Mouse (Mus musculus) adipocyte (in vitro differentiated cells): ENCODE results near the gene Ntrk1.
A peak's percentile ranks its signal among the peaks of the same experiment; 100 is the strongest.

Experiments
- DNase-seq: peaks from one replicate; pipeline ENCODE4 v3.0.0-alpha.2; 2016; ENCODE audit warnings: low spot score

Ntrk1 gene

GRCm38 (mm10) chr3:87752567-87752966, 42.4 kb downstream of the Ntrk1 start:
- no peak for DNase-seq

DNA sequence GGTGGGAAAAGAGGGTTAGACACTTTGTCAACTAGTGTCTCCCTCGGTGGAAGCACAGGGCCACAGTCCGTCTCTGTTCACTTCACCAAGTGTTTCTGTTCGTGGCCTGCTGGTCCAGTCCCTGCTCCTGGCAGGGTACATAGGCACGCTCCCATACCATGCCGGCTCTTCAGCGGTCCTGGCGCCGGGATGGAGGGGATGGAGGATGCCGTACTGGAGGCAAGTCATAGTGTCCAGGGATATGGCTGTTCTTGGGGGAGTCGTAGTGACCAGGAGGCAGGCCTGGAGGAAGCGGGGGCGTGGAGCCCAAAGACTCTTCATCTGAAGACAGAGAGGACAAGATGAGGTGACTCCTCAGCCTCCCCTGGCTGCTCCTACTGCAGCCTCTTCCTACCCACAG, 45.0 kb downstream of the Ntrk1 start:
- no peak for DNase-seq

GRCm38 (mm10) chr3:87749036-87749435, 45.9 kb downstream of the Ntrk1 start:
- DNase-seq = peak; percentile 82

GRCm38 (mm10) chr3:87748431-87748830, 46.5 kb downstream of the Ntrk1 start, which contains the start of gene Lrrc71:
Gene Lrrc71 (minus strand): TSS chr3:87748625.
- DNase-seq = no peak

DNA sequence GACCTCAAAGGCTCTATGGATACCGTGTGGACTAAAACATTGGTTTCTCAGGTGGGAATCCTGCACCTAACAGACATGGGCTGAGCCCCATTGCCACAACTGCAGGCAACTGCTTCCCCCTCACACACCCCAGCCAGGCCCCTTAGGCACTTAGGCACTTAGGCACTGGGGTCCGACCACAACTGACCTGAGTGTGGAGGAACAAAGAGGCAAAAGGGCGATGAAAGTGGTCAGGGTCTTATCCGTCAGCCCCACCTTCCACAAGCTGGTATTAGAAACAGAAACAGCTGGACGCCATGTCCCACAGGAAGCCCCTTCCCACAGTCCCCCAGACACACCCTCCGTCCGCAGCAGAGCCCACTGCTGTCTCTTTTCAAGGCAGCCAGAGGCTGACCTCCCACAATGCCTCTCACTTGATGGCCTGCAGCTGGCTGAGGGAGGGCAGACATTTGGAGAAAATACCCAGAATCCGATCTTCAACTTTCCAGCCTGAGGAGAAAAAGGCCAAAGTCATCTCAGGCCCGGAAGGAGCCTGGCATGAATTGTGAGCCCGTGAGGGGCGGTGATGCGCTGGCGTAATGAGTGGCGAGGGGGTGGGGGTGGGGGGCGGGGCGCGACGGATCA, 49.8 kb downstream of the Ntrk1 start:
- DNase-seq = no peak

DNA sequence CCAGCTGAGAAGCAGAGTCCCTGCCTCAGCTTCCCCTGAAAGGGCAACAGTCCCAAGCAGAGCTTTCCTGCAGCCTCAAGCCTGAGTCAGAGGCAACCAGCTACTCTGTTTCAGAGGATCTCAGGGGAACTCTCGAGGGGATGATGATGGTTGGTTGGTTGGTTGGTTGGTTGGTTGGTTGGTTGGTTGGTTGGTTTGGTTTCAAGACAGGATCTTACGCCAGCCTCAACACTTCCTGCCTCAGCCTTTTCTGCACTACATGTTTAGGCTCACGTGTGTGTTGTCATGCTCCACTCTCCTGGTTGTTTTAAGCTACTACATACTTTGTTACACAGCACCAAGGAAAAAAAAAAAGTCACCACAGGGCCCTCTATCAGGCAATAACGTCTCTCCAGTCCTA, 51.0 kb downstream of the Ntrk1 start:
- DNase-seq = no peak

GRCm38 (mm10) chr3:87742735-87743134, 52.2 kb downstream of the Ntrk1 start:
- DNase-seq = no peak

DNA sequence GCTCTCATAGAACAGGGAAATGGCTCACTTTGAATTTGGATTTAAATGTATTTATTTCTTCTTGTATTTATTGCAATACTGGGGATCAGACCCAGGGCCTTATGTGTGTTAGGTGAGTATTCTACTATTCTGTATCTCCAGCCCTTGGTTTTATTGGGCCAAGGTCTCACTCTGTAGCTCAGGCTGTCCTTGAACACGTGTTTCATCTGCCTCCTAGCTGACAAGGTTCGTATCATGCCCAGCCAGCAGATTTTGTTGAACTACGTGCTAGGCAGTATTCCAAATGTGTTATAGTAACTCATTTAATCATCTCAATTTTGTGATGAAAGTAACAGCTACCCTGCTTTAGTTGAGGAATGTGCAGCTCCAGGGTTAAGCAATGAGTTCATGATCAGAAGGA, 52.9 kb downstream of the Ntrk1 start:
- no peak for DNase-seq

- no peak for DNase-seq
Measured at GRCm38 (mm10) chr3:87738906-87739305, 56.1 kb downstream of the Ntrk1 start.

GRCm38 (mm10) chr3:87735335-87735734, 59.6 kb downstream of the Ntrk1 start:
- DNase-seq = no peak

DNA sequence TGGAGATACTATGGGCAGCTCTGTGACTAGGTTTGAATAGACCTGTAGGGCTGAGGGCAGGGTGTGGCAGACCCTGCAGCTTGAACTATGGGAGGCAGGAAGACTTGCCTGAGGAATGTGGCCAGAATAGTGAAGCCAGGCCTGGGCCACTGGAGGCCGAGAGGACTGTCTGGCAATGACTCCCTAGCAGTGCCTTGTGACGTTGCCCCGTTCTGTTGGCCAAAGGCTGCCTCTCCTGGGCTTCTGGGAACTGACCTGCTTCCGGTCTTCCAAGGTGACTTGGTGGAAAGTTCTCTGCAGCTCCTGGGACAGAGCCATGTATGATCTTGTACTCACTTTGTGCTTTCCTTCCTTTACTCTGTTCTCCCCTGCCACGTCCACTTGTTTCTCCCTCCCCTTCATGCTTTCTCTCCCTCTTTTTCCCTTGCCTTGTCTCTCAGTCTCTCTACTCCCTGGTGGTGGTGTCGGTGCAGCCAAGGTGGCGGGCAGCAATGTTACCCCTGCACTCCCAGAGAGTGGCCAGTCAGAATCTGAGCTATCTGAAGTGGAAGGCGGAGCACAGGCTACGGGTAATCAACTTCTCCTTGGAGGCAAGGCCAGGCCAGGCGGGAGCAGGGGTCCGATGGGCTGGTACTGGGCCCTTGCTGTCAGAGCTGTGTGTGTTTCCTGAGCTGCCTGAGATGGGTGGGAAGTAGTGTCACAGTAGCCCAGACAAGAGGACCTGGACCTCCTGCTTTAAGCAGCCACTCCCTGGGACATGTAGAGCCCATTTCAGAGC, 60.8 kb downstream of the Ntrk1 start:
- DNase-seq = peak; percentile 15

DNA sequence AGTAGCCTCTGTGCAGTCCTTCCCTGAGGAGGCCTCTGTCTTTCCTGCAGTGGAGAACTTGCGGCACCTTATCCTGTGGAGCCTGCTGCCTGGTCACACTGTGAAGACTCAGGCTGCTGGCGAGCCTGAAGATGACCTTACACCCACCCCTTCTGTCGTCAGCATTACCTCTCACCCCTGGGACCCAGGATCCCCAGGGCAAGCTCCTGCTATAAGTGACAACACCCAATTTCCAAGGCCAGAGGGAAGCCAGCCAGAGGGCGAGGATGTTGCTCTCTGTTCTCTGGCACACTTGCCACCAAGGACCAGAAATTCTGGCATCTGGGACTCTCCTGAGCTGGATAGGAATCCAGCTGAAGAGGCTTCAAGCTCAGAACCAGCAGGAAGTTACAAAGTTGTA, 61.9 kb downstream of the Ntrk1 start:
- DNase-seq = peak; percentile 46

DNA sequence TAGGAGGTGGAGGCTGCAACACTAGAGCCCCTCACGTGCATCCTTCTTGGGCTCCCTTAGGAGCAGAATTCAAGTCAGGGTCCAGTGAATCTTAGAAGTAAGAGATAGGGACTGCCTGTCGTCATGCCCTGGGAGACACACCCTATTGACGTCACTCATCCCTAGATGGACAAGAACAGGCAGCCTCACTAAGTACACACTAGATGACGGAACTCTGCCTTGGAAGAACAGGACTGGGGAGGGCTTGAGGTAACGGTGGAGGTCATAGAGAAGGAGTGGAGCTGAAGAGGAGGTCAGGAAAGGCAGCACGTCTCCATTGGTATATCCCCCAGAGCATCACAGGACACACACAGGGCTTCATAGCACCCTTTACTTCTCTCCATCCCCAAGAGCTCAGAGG, 66.3 kb downstream of the Ntrk1 start:
- DNase-seq = no peak
